Mouse (Mus musculus): ENCODE data around the gene Tsga8. TPM values are rescaled to one million over a fixed set of nuclear protein-coding genes. Genes with fewer than 3 reads are reported as not detected.

Tsga8 gene
- total RNA-seq (2023) = not detected

GRCm38 (mm10) chrX:83487598-83487997 is at the start of gene Tsga8:
Tsga8 (minus strand) TSS chrX:83487924.

